Mouse (Mus musculus): ENCODE results near the gene Ppm1h.

DNA sequence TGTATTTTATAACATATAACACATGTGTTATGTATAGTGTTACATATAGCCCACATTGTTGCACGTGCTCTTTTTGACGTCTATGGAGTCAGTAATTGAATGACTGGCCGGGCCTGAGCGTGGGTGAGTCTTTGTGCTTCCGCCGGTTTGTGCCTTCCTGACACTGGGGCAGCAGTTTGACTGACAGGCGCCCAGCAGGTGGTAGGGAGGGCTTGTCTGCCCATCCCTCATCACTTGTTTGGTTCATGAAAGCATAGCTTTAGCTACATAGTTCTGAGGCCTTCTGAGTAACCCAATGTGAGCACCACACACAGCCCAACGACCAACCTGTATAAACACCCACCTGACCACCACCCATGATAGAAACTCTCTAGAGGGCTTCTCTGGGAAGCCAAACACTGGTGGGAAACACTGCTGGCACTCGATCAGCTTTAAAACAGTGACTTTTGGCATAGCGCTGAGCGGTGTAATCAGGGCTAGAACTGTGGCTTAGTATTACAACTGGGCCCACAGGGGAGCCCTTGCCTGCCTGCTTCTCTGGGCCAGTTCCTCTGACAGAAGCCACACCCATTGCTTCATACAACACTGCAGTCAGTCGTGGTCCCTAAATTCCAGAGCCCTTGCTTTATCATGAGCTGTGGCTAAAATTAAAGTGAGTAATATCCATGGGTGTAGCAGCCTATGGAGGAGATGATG, 149.3 kb downstream of the Ppm1h start:
- TF ChIP-seq CTCF (IDR thresholded peaks at IDR 0.05; ENCODE audit: extremely low read depth, insufficient read depth, low read length) (no peak), POLR2A (IDR thresholded peaks at IDR 0.05; ENCODE audit: extremely low read depth, insufficient read depth, low read length) (no peak)

Measured in cortical plate, adult 2 months (tissue).